Mouse (Mus musculus) layer of hippocampus, postnatal 36 days (tissue): ENCODE data around the gene Rnf43. TPM values are rescaled to one million over a fixed set of nuclear protein-coding genes. Genes with fewer than 3 reads are reported as not detected.

Experiments
- DNase-seq, 2 experiments: peaks; one replicate each; pipeline ENCODE4 v3.0.0; 2022
- total RNA-seq, 2 experiments: library from RNA; stranded (reverse); gene quantifications; 2 replicates each; pipeline ENCODE4 v1.2.3; 2021

The Rnf43 gene
- total RNA-seq, 2 experiments from 2014 or later: 2.0 to 2.6 TPM

GRCm38 (mm10) chr11:87748132-87749119, 85.9 kb downstream of the Rnf43 start:
- no peak for DNase-seq

GRCm38 (mm10) chr11:87749192-87750042, 86.9 kb downstream of the Rnf43 start:
- DNase-seq: no peak

GRCm38 (mm10) chr11:87750043-87750421, 87.5 kb downstream of the Rnf43 start:
- no peak for DNase-seq

- no peak for DNase-seq
These were observed 88.0 kb downstream of the Rnf43 start for GRCm38 (mm10) chr11:87750521-87750920.

GRCm38 (mm10) chr11:87751031-87751430, 88.5 kb downstream of the Rnf43 start:
- DNase-seq: no peak

- no peak for DNase-seq
These were observed 89.0 kb downstream of the Rnf43 start for GRCm38 (mm10) chr11:87751491-87751966.

GRCm38 (mm10) chr11:87752307-87752706, 89.8 kb downstream of the Rnf43 start:
- DNase-seq: no peak

- no peak for DNase-seq
These were observed 90.7 kb downstream of the Rnf43 start for GRCm38 (mm10) chr11:87753255-87753654.

- DNase-seq: no peak
These were observed 91.5 kb downstream of the Rnf43 start for GRCm38 (mm10) chr11:87753891-87754501.

GRCm38 (mm10) chr11:87754603-87755002, 92.1 kb downstream of the Rnf43 start:
- DNase-seq: no peak

GRCm38 (mm10) chr11:87755360-87756017, 93.0 kb downstream of the Rnf43 start:
- DNase-seq: no peak

GRCm38 (mm10) chr11:87756251-87756820, 93.8 kb downstream of the Rnf43 start:
- DNase-seq: no peak

- DNase-seq: no peak
These were observed 94.8 kb downstream of the Rnf43 start for GRCm38 (mm10) chr11:87757001-87757954.

GRCm38 (mm10) chr11:87758161-87758911, 95.8 kb downstream of the Rnf43 start:
- no peak for DNase-seq

GRCm38 (mm10) chr11:87758957-87759608, 96.6 kb downstream of the Rnf43 start:
- no peak for DNase-seq

GRCm38 (mm10) chr11:87759609-87760005, 97.1 kb downstream of the Rnf43 start:
- DNase-seq: no peak

- peak; percentile 78 to 79 for DNase-seq
These were observed 98.0 kb downstream of the Rnf43 start, which contains the start of gene Tspoap1 for GRCm38 (mm10) chr11:87760301-87761081. Gene Tspoap1 (plus strand): TSS chr11:87760541.

- no peak for DNase-seq
These were observed 98.7 kb downstream of the Rnf43 start for GRCm38 (mm10) chr11:87761181-87761721.
